12 mouse cellular contexts compared by ENCODE assay signal in the genomic region with DNA sequence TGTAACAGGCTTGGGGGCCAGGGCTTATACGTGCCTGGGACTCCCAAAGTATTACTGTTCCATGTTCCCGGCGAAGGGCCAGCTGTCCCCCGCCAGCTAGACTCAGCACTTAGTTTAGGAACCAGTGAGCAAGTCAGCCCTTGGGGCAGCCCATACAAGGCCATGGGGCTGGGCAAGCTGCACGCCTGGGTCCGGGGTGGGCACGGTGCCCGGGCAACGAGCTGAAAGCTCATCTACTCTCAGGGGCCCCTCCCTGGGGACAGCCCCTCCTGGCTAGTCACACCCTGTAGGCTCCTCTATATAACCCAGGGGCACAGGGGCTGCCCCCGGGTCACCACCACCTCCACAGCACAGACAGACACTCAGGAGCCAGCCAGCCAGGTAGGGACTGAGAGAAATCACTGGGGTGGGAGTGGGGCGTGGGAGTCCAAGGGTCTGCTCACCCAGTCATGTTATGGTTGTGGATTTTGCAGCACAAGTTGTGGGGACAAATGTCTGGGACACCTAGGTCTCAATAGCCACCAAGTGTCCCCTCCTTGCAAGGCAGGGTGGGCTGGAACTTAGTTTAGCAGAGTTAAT. TPM values are rescaled to one million over a fixed set of nuclear protein-coding genes. Genes with fewer than 3 reads are reported as not detected.
DNase-seq lines count a peak whose midpoint lies in the region; ATAC-seq and TF ChIP-seq lines count a peak whose summit lies in the region.
"Had no signal": no experiment of that assay in that cellular context is flagged by ENCODE, and none has a peak within 500 bp of the region (broad histone marks: within the 10 kb centered on the region; RNA-seq: fewer than 3 reads in every experiment).

No protein-coding gene starts in this region.

- H3K4me3 ChIP-seq in lung, embryonic 15.5 days = no peak overlapping the region
- H3K4me3 ChIP-seq in heart, embryonic 13.5 days = peak overlapping the region; percentile 40
- H3K4me3 ChIP-seq in stomach, embryonic 15.5 days (replicated peaks) = no peak overlapping the region
- no peak overlapping the region for H3K4me3 ChIP-seq in kidney, embryonic 14.5 days (ENCODE audit: low read length)
- H3K4me3 ChIP-seq in kidney, adult 2 months (ENCODE audit: insufficient read depth, low read depth, low read length) = no peak overlapping the region
- H3K4me3 ChIP-seq: embryonic facial prominence, embryonic 12.5 days; neural tube, embryonic 13.5 days had no signal

- no peak overlapping the region for H3K9ac ChIP-seq in lung, embryonic 15.5 days
- peak overlapping the region; percentile 71 for H3K9ac ChIP-seq in heart, embryonic 13.5 days
- H3K9ac ChIP-seq in stomach, embryonic 15.5 days = no peak overlapping the region
- no peak overlapping the region for H3K9ac ChIP-seq in kidney, embryonic 14.5 days (ENCODE audit: low read depth, low read length)
- H3K9ac ChIP-seq: embryonic facial prominence, embryonic 12.5 days; neural tube, embryonic 13.5 days had no signal

- no peaks in the 10 kb centered on the region for H3K9me3 ChIP-seq in lung, embryonic 15.5 days
- H3K9me3 ChIP-seq in heart, embryonic 13.5 days = peaks cover 8% of the 10 kb centered on the region; the same call in 1 of the 2 replicates
- H3K9me3 ChIP-seq in stomach, embryonic 15.5 days = no peaks in the 10 kb centered on the region
- no peaks in the 10 kb centered on the region for H3K9me3 ChIP-seq in kidney, embryonic 14.5 days (ENCODE audit: control insufficient read depth, low read length)
- H3K9me3 ChIP-seq: neural tube, embryonic 13.5 days had no signal

- H3K27ac ChIP-seq in lung, embryonic 15.5 days = 0 out of 2 replicates have a peak overlapping the region, but pooled peaks have one; percentile 20
- peak overlapping the region; percentile 91 for H3K27ac ChIP-seq in heart, embryonic 13.5 days (replicated peaks)
- no peak overlapping the region for H3K27ac ChIP-seq in stomach, embryonic 15.5 days
- no peak overlapping the region for H3K27ac ChIP-seq in kidney, embryonic 14.5 days (ENCODE audit: low read depth, low read length)
- no peak overlapping the region for H3K27ac ChIP-seq in kidney, adult 2 months (ENCODE audit: insufficient read depth, low read depth, low read length)
- H3K27ac ChIP-seq: embryonic facial prominence, embryonic 12.5 days; neural tube, embryonic 13.5 days had no signal

- H3K4me2 ChIP-seq in lung, embryonic 15.5 days = no peak overlapping the region
- peak overlapping the region; percentile 61 for H3K4me2 ChIP-seq in heart, embryonic 13.5 days
- H3K4me2 ChIP-seq in stomach, embryonic 15.5 days = no peak overlapping the region
- no peak overlapping the region for H3K4me2 ChIP-seq in kidney, embryonic 14.5 days (replicated peaks; ENCODE audit: low read depth, low read length)
- H3K4me2 ChIP-seq: embryonic facial prominence, embryonic 12.5 days; neural tube, embryonic 13.5 days had no signal

- no peaks in the 10 kb centered on the region for H3K36me3 ChIP-seq in lung, embryonic 15.5 days
- H3K36me3 ChIP-seq in heart, embryonic 13.5 days = no peaks in the 10 kb centered on the region
- H3K36me3 ChIP-seq in stomach, embryonic 15.5 days = no peaks in the 10 kb centered on the region
- H3K36me3 ChIP-seq in kidney, embryonic 14.5 days (ENCODE audit: control insufficient read depth, insufficient read depth, low read length) = no peaks in the 10 kb centered on the region
- H3K36me3 ChIP-seq in kidney, adult 2 months (ENCODE audit: control insufficient read depth, insufficient read depth, low read length) = no peaks in the 10 kb centered on the region
- H3K36me3 ChIP-seq: embryonic facial prominence, embryonic 12.5 days; neural tube, embryonic 13.5 days had no signal

- DNase-seq in lung, postnatal 4 days = no peak
- DNase-seq in adrenal gland, postnatal 4 days (ENCODE audit: low spot score in 2 of 2) = peak; percentile 26 to 37
- no peak for DNase-seq in kidney, adult 2 months
- no peak for DNase-seq in frontal cortex, postnatal 36 days (ENCODE audit: low spot score in 2 of 2)
- DNase-seq: kidney, postnatal 14 days had no signal

- no peaks in the 10 kb centered on the region for H3K27me3 ChIP-seq in lung, embryonic 15.5 days
- H3K27me3 ChIP-seq in heart, embryonic 13.5 days (replicated peaks) = peaks cover 21% of the 10 kb centered on the region; the same call in 1 of the 2 replicates
- peaks cover under 1% of the 10 kb centered on the region; the same call in 1 of the 2 replicates for H3K27me3 ChIP-seq in stomach, embryonic 15.5 days (replicated peaks)
- peaks cover 3% of the 10 kb centered on the region; the same call in 1 of the 2 replicates for H3K27me3 ChIP-seq in kidney, embryonic 14.5 days (ENCODE audit: control insufficient read depth, insufficient read depth, low read length)
- no peaks in the 10 kb centered on the region for H3K27me3 ChIP-seq in kidney, adult 2 months (replicated peaks; ENCODE audit: control insufficient read depth, insufficient read depth, low read length)

- no peaks in the 10 kb centered on the region for H3K4me1 ChIP-seq in lung, embryonic 15.5 days
- peaks cover 31% of the 10 kb centered on the region for H3K4me1 ChIP-seq in heart, embryonic 13.5 days
- H3K4me1 ChIP-seq in stomach, embryonic 15.5 days = 0 out of 2 replicates have a peak, but pooled peaks cover 2% of the 10 kb centered on the region
- H3K4me1 ChIP-seq in kidney, embryonic 14.5 days (ENCODE audit: control insufficient read depth, insufficient read depth, low read length) = no peaks in the 10 kb centered on the region
- no peaks in the 10 kb centered on the region for H3K4me1 ChIP-seq in kidney, adult 2 months (ENCODE audit: control insufficient read depth, insufficient read depth, low read length)
- H3K4me1 ChIP-seq: neural tube, embryonic 13.5 days had no signal

- TF ChIP-seq POLR2A in kidney, adult 2 months (IDR thresholded peaks at IDR 0.05; ENCODE audit: low read depth, low read length) = no peak

- TF ChIP-seq CTCF in kidney, adult 2 months (conservative IDR thresholded peaks at IDR 0.05; ENCODE audit: insufficient read depth, insufficient read length, low read depth, low read length) = no peak

- WGBS in lung, embryonic 15.5 days = 71% methylated on average over 11 of the region's 11 CpGs
- WGBS in heart, embryonic 13.5 days = 53% methylated on average over 11 of the region's 11 CpGs
- WGBS in stomach, embryonic 15.5 days = 73% methylated on average over 11 of the region's 11 CpGs
- WGBS in kidney, embryonic 14.5 days = 76% methylated on average over 11 of the region's 11 CpGs
- 67% methylated on average over 11 of the region's 11 CpGs for WGBS in kidney, adult 2 months

- ATAC-seq in lung, embryonic 15.5 days (ENCODE audit: borderline replicate concordance, extremely low read depth, low FRiP score, low TSS enrichment) = peak; percentile 50; the same call in 1 of the 2 replicates
- peak; percentile 42 for ATAC-seq in heart, embryonic 13.5 days (ENCODE audit: extremely low read depth, insufficient number of reproducible peaks, low FRiP score, low TSS enrichment)
- ATAC-seq in stomach, embryonic 15.5 days (ENCODE audit: insufficient read depth, low FRiP score, low read depth) = peak; percentile 41
- ATAC-seq in kidney, embryonic 14.5 days (ENCODE audit: low FRiP score, low TSS enrichment) = no peak

RNA-seq across cellular contexts. Expression of gene Ckm, which starts 6.3 kb away (rescaled TPM):
- 52.5 and 53.0 TPM in 2 replicates for polyA plus RNA-seq in lung, embryonic 15.5 days (2015; fragmentation: Nextera tagmentation; extraction: Ambion mirVana)
- total RNA-seq in adrenal gland, postnatal 4 days (2021) = 100 to 1,000 TPM; 103 to 234 TPM
- polyA plus RNA-seq in heart, embryonic 13.5 days (2015; fragmentation: Nextera tagmentation; extraction: Ambion mirVana) = 284 and 345 TPM in 2 replicates
- 17.4 and 19.1 TPM in 2 replicates for polyA plus RNA-seq in stomach, embryonic 15.5 days (2015; fragmentation: Nextera tagmentation; extraction: Ambion mirVana)
- polyA plus RNA-seq in kidney, embryonic 14.5 days (2014; fragmentation: Nextera tagmentation; extraction: Ambion mirVana) = 0.20 and 0.69 TPM in 2 replicates
- polyA plus RNA-seq in kidney, adult 2 months (2012; rRNA removed) = 2.0 and 420 TPM in 2 replicates

RNA-seq across cellular contexts. Expression of gene Klc3, which starts 7.0 kb away (rescaled TPM):
- 13.3 and 18.4 TPM in 2 replicates for polyA plus RNA-seq in lung, embryonic 15.5 days (2015; fragmentation: Nextera tagmentation; extraction: Ambion mirVana)
- total RNA-seq in adrenal gland, postnatal 4 days (2021) = 1 to 10 TPM; 2.6 to 3.9 TPM
- 4.8 and 5.5 TPM in 2 replicates for polyA plus RNA-seq in heart, embryonic 13.5 days (2015; fragmentation: Nextera tagmentation; extraction: Ambion mirVana)
- polyA plus RNA-seq in stomach, embryonic 15.5 days (2015; fragmentation: Nextera tagmentation; extraction: Ambion mirVana) = 9.7 and 10.4 TPM in 2 replicates
- polyA plus RNA-seq in kidney, embryonic 14.5 days (2014; fragmentation: Nextera tagmentation; extraction: Ambion mirVana) = 5.7 and 6.7 TPM in 2 replicates
- polyA plus RNA-seq in kidney, adult 2 months (2012; rRNA removed) = 3.7 and 5.0 TPM in 2 replicates
- total RNA-seq: megakaryocyte progenitor cell, adult 5-6 weeks had no signal

RNA-seq across cellular contexts. Expression of gene Ercc2, which starts 29.0 kb away (rescaled TPM):
- 14.4 and 15.7 TPM in 2 replicates for polyA plus RNA-seq in lung, embryonic 15.5 days (2015; fragmentation: Nextera tagmentation; extraction: Ambion mirVana)
- total RNA-seq in adrenal gland, postnatal 4 days (2021) = 10 to 100 TPM; 39.6 to 41.6 TPM
- 11.8 and 12.2 TPM in 2 replicates for polyA plus RNA-seq in heart, embryonic 13.5 days (2015; fragmentation: Nextera tagmentation; extraction: Ambion mirVana)
- 13.5 and 14.8 TPM in 2 replicates for polyA plus RNA-seq in stomach, embryonic 15.5 days (2015; fragmentation: Nextera tagmentation; extraction: Ambion mirVana)
- 11.9 and 12.6 TPM in 2 replicates for polyA plus RNA-seq in kidney, embryonic 14.5 days (2014; fragmentation: Nextera tagmentation; extraction: Ambion mirVana)
- polyA plus RNA-seq in kidney, adult 2 months (2012; rRNA removed) = 32.4 and 39.9 TPM in 2 replicates

RNA-seq across cellular contexts. Expression of gene Mark4, which starts 47.8 kb away (rescaled TPM):
- 7.9 TPM in 2 replicates for polyA plus RNA-seq in lung, embryonic 15.5 days (2015; fragmentation: Nextera tagmentation; extraction: Ambion mirVana)
- 10 to 100 TPM; 47.7 to 51.6 TPM for total RNA-seq in adrenal gland, postnatal 4 days (2021)
- 6.5 and 7.5 TPM in 2 replicates for polyA plus RNA-seq in heart, embryonic 13.5 days (2015; fragmentation: Nextera tagmentation; extraction: Ambion mirVana)
- polyA plus RNA-seq in stomach, embryonic 15.5 days (2015; fragmentation: Nextera tagmentation; extraction: Ambion mirVana) = 7.8 and 7.9 TPM in 2 replicates
- 10.4 and 12.1 TPM in 2 replicates for polyA plus RNA-seq in kidney, embryonic 14.5 days (2014; fragmentation: Nextera tagmentation; extraction: Ambion mirVana)
- polyA plus RNA-seq in kidney, adult 2 months (2012; rRNA removed) = 16.1 and 18.2 TPM in 2 replicates

RNA-seq across cellular contexts. Expression of gene Ppp1r13l, which starts 51.3 kb away (rescaled TPM):
- polyA plus RNA-seq in lung, embryonic 15.5 days (2015; fragmentation: Nextera tagmentation; extraction: Ambion mirVana) = 6.3 and 6.8 TPM in 2 replicates
- 1 to 10 TPM; 9.1 to 9.6 TPM for total RNA-seq in adrenal gland, postnatal 4 days (2021)
- 12.8 and 13.0 TPM in 2 replicates for polyA plus RNA-seq in heart, embryonic 13.5 days (2015; fragmentation: Nextera tagmentation; extraction: Ambion mirVana)
- polyA plus RNA-seq in stomach, embryonic 15.5 days (2015; fragmentation: Nextera tagmentation; extraction: Ambion mirVana) = 7.8 and 8.9 TPM in 2 replicates
- polyA plus RNA-seq in kidney, embryonic 14.5 days (2014; fragmentation: Nextera tagmentation; extraction: Ambion mirVana) = 5.4 and 7.8 TPM in 2 replicates
- polyA plus RNA-seq in kidney, adult 2 months (2012; rRNA removed) = 5.9 and 6.8 TPM in 2 replicates

Comparison
In these comparisons a context has a peak if more than half of its experiments do, and no peak if none do; other contexts are left out.
1. H3K27ac ChIP-seq: peak in lung, embryonic 15.5 days (single experiment) and heart, embryonic 13.5 days (single experiment); none in stomach, embryonic 15.5 days (single experiment), kidney, embryonic 14.5 days (single experiment) and kidney, adult 2 months (single experiment).
2. DNase-seq: peak in adrenal gland, postnatal 4 days (2 of 2); none in lung, postnatal 4 days (0 of 2), kidney, adult 2 months (single experiment) and frontal cortex, postnatal 36 days (0 of 2).